Comparison of ENCODE assay signal across 13 mouse cellular contexts in genomic region chr5:41942131-41942530, GRCm38 (mm10).
DNase-seq lines count a peak whose midpoint lies in the region; ATAC-seq lines count a peak whose summit lies in the region.
"Had no signal": no experiment of that assay in that cellular context is flagged by ENCODE, and none has a peak within 500 bp of the region (broad histone marks: within the 10 kb centered on the region; RNA-seq: fewer than 3 reads in every experiment).

No protein-coding gene starts in this region.

- H3K36me3 ChIP-seq in kidney, embryonic 16.5 days (ENCODE audit: insufficient read depth, low read length), result no peaks in the 10 kb centered on the region
- H3K36me3 ChIP-seq: embryonic facial prominence, embryonic 13.5 days; limb, embryonic 13.5 days had no signal

- no peak overlapping the region for H3K4me2 ChIP-seq in kidney, embryonic 16.5 days (replicated peaks; ENCODE audit: low read depth, low read length)
- H3K4me2 ChIP-seq: embryonic facial prominence, embryonic 13.5 days; limb, embryonic 13.5 days had no signal

- no peak overlapping the region for H3K27ac ChIP-seq in kidney, embryonic 16.5 days (ENCODE audit: low read length)
- H3K27ac ChIP-seq: embryonic facial prominence, embryonic 13.5 days; limb, embryonic 13.5 days had no signal

- H3K4me3 ChIP-seq in kidney, embryonic 16.5 days (ENCODE audit: low read length), result no peak overlapping the region
- H3K4me3 ChIP-seq: embryonic facial prominence, embryonic 13.5 days; limb, embryonic 13.5 days had no signal

- no peaks in the 10 kb centered on the region for H3K9me3 ChIP-seq in kidney, embryonic 16.5 days (ENCODE audit: low read length)
- H3K9me3 ChIP-seq: embryonic facial prominence, embryonic 13.5 days; limb, embryonic 13.5 days had no signal

- no peak overlapping the region for H3K9ac ChIP-seq in kidney, embryonic 16.5 days (replicated peaks; ENCODE audit: low read length)
- H3K9ac ChIP-seq: embryonic facial prominence, embryonic 13.5 days; limb, embryonic 13.5 days; liver, postnatal 0 days had no signal

- WGBS in kidney, embryonic 16.5 days, result 81% methylated on average over 7 of the region's 7 CpGs

- H3K27me3 ChIP-seq in kidney, embryonic 16.5 days (ENCODE audit: insufficient read depth, low read length), result no peaks in the 10 kb centered on the region
- H3K27me3 ChIP-seq: embryonic facial prominence, embryonic 13.5 days; limb, embryonic 13.5 days had no signal

- no peaks in the 10 kb centered on the region for H3K4me1 ChIP-seq in kidney, embryonic 16.5 days (ENCODE audit: insufficient read depth, low read length)
- H3K4me1 ChIP-seq: embryonic facial prominence, embryonic 13.5 days; limb, embryonic 13.5 days had no signal

- intact Hi-C loops in left cerebral cortex, postnatal 4 days (cut with DNase I), result no loop called here

- ATAC-seq in kidney, embryonic 16.5 days (ENCODE audit: low FRiP score, low TSS enrichment), result no peak
- ATAC-seq: liver, postnatal 0 days had no signal

- DNase-seq in left cerebral cortex, adult 11 months (ENCODE audit: low spot score), result peak; percentile 35
- no peak for DNase-seq in left cerebral cortex, postnatal 4 days
- peak; percentile 40 to 52 for DNase-seq in frontal cortex, postnatal 36 days (ENCODE audit: low spot score in 2 of 2)
- DNase-seq in layer of hippocampus, postnatal 14 days (ENCODE audit: low spot score in 2 of 2), result peak; percentile 39 to 78
- peak; percentile 21 for DNase-seq in right cerebral cortex, postnatal 25 days
- no peak for DNase-seq in thymus, postnatal 36 days
- DNase-seq: heart, adult 11 months; heart, postnatal 10 days; kidney, postnatal 14 days; liver, postnatal 0 days had no signal

Comparison
In these comparisons a context has a peak if more than half of its experiments do, and no peak if none do; other contexts are left out.
1. DNase-seq: peak in left cerebral cortex, adult 11 months (single experiment), frontal cortex, postnatal 36 days (2 of 2), layer of hippocampus, postnatal 14 days (2 of 2) and right cerebral cortex, postnatal 25 days (single experiment); none in left cerebral cortex, postnatal 4 days (single experiment) and thymus, postnatal 36 days (0 of 2).